Mouse (Mus musculus) liver, embryonic 14.5 days (tissue): ENCODE measurements around the gene Gpatch4.

Experiments
- CTCF ChIP-seq: IDR thresholded peaks from 2 replicates; pipeline ENCODE4 v1.5.1; 2016; ENCODE audit warnings: antibody characterized with exemption, low read depth, control low read depth
- EP300 ChIP-seq: IDR thresholded peaks from 2 replicates; pipeline ENCODE4 v1.6.1; 2016; ENCODE audit warnings: antibody characterized with exemption, low read depth

GRCm38 (mm10) chr3:88000816-88001595 lies 41.9 kb upstream of the Gpatch4 start:
- no peak for TF ChIP-seq CTCF
- TF ChIP-seq EP300, result no peak
